Mouse (Mus musculus) heart, embryonic 12.5 days (tissue): ENCODE measurements at regions not wholly inside any gene's neighbourhood (a gene's known extent, or its start where the extent isn't known, plus 50 kb on each side); places are given as distances from the start of the nearest gene placed in this dataset.
A peak's percentile ranks its signal among the peaks of the same experiment; 100 is the strongest.

Experiments used
- ATAC-seq: fragments of 200-750 bp; cut with Nextera tagmentation; 2 replicates; pipeline ENCODE4 v1.8.0; 2017; ENCODE audit warnings: moderate TSS enrichment, moderate library complexity; ENCODE audit not compliant: insufficient number of reproducible peaks, low FRiP score
- H3K27ac ChIP-seq: fragments of 300-500 bp; sonication (generic); 2 replicates; pipeline ENCODE4 v1.5.1; 2016; ENCODE audit warnings: mild to moderate bottlenecking, moderate library complexity; ENCODE audit not compliant: poor library complexity, severe bottlenecking
- H3K27me3 ChIP-seq: fragments of 300-500 bp; sonication (generic); replicated peaks from 2 replicates; pipeline ENCODE4 v1.6.1; 2016; ENCODE audit warnings: mild to moderate bottlenecking, moderate library complexity
- H3K36me3 ChIP-seq: fragments of 300-500 bp; sonication (generic); 2 replicates; pipeline ENCODE4 v1.6.1; 2016; ENCODE audit warnings: mild to moderate bottlenecking, moderate library complexity
- H3K4me1 ChIP-seq: fragments of 300-500 bp; sonication (generic); replicated peaks from 2 replicates; pipeline ENCODE4 v1.6.1; 2016; ENCODE audit warnings: mild to moderate bottlenecking
- H3K4me2 ChIP-seq: fragments of 300-500 bp; sonication (generic); 2 replicates; pipeline ENCODE4 v1.6.1; 2016; ENCODE audit warnings: mild to moderate bottlenecking, moderate library complexity
- H3K4me3 ChIP-seq: fragments of 300-500 bp; sonication (generic); 2 replicates; pipeline ENCODE4 v1.5.1; 2016; ENCODE audit warnings: mild to moderate bottlenecking
- H3K9ac ChIP-seq: fragments of 300-500 bp; sonication (generic); 2 replicates; pipeline ENCODE4 v1.6.1; 2016; ENCODE audit warnings: mild to moderate bottlenecking, moderate library complexity
- H3K9me3 ChIP-seq: fragments of 300-500 bp; sonication (generic); replicated peaks from 2 replicates; pipeline ENCODE4 v1.6.1; 2016; ENCODE audit warnings: mild to moderate bottlenecking, moderate library complexity
- WGBS: fragments of 180-500 bp; shearing (Covaris S2); methylation state at CpG from one replicate; pipeline ENCODE4 v1.1.7; 2016; 5-methylcytosine and 5-hydroxymethylcytosine counted together

DNA sequence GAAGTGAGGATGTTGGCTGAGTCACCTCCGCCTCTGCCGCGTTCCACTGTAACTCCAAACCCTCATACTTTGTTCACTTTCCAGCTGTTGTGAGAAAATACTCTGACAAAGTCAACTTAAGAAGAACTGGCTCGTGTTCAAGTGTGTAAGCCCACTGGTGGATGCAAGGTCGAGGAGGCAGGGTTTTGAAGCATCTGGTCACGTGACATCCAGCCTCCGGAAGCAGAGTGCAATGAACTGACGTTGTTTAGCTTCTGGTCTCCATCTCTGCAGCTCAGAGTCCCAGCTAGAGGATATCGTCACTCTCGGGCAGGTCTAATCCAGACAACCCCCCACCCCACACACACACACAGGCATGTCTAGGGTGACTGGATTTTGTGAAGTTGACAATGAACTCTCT, 140.1 kb downstream of the Kcnk1 start:
- Histone ChIP-seq H3K9me3 (no peaks in the 10 kb centered on the region), H3K4me1 (peaks cover 8% of the 10 kb centered on the region), H3K9ac (no peak overlapping the region), H3K4me2 (no peak overlapping the region), H3K27ac (no peak overlapping the region), H3K4me3 (no peak overlapping the region), H3K36me3 (no peaks in the 10 kb centered on the region), H3K27me3 (peaks cover 25% of the 10 kb centered on the region)
- no peak for ATAC-seq
- WGBS, result 66% methylated on average over 10 of the region's 10 CpGs

DNA sequence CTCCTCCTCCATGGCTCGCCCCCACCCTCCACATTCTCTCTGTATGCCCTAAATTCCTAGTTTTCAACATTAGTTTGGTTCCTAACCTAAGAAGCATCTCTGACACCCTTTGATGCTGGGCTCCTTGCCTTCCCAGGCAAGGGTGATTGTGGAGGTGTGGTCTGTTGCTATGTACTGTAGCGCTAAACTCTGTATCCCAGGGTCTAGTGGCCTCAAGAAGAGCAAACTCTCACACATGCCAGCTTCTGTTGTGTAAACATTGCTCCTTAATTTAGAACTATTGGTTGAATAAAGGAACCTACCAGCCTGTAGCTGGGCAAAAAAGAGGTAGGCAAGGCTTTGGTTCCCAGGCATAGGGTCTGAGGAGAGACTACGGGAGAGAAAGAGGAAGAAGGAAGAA, 140.6 kb downstream of the Kcnk1 start:
- Histone ChIP-seq H3K27me3 (peaks cover 29% of the 10 kb centered on the region), H3K4me2 (no peak overlapping the region), H3K4me1 (peaks cover 8% of the 10 kb centered on the region), H3K4me3 (no peak overlapping the region), H3K9ac (no peak overlapping the region), H3K9me3 (no peaks in the 10 kb centered on the region), H3K36me3 (no peaks in the 10 kb centered on the region), H3K27ac (no peak overlapping the region)
- WGBS, result 78% methylated on average over 3 of the region's 3 CpGs
- no peak for ATAC-seq

DNA sequence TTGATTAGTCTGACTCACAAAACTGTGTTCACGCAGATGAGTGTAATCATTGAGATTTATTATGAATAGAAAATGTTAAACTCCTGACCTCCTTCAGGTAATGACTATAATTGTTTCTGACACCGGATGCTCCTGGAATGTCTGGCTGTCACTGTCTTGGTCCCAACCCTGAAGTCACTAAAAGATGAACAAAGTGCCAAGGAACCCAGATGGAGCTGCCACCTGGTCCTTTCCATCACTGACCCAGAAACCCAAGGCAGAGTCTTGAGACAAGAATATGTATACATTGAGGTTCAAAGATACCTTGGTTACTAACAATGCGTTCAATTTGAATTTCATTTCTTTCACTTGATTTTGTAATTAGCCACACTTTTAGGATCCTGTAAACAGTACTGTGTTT, 142.0 kb downstream of the Kcnk1 start:
- H3K27ac ChIP-seq, result no peak overlapping the region
- ATAC-seq, result no peak
- peaks cover 8% of the 10 kb centered on the region for H3K4me1 ChIP-seq
- no peak overlapping the region for H3K4me2 ChIP-seq
- peaks cover 39% of the 10 kb centered on the region for H3K27me3 ChIP-seq
- H3K9ac ChIP-seq, result no peak overlapping the region
- H3K9me3 ChIP-seq, result no peaks in the 10 kb centered on the region
- H3K36me3 ChIP-seq, result no peaks in the 10 kb centered on the region
- no peak overlapping the region for H3K4me3 ChIP-seq
- WGBS, result 82% methylated on average over 3 of the region's 3 CpGs

- no peaks in the 10 kb centered on the region for H3K9me3 ChIP-seq
- ATAC-seq, result no peak
- no peaks in the 10 kb centered on the region for H3K36me3 ChIP-seq
- H3K4me3 ChIP-seq, result no peak overlapping the region
- H3K27me3 ChIP-seq, result peaks cover 39% of the 10 kb centered on the region
- H3K4me2 ChIP-seq, result no peak overlapping the region
- 62% methylated on average over 4 of the region's 4 CpGs for WGBS
- H3K27ac ChIP-seq, result no peak overlapping the region
- peaks cover 8% of the 10 kb centered on the region for H3K4me1 ChIP-seq
- H3K9ac ChIP-seq, result no peak overlapping the region
Observed at GRCm38 (mm10) chr8:126137452-126137851, 142.5 kb downstream of the Kcnk1 start.

GRCm38 (mm10) chr8:126138645-126139545, 143.9 kb downstream of the Kcnk1 start:
- H3K4me2 ChIP-seq, result peak overlapping the region; percentile 99
- H3K27ac ChIP-seq, result no peak overlapping the region
- H3K4me1 ChIP-seq, result peaks cover 8% of the 10 kb centered on the region
- H3K4me3 ChIP-seq, result peak overlapping the region; percentile 62
- no peaks in the 10 kb centered on the region for H3K9me3 ChIP-seq
- peaks cover 39% of the 10 kb centered on the region for H3K27me3 ChIP-seq
- ATAC-seq, result 0 out of 2 replicates have a peak, but pooled peaks have one; percentile 11
- WGBS, result under 1% methylated on average over 94 of the region's 95 CpGs
- H3K36me3 ChIP-seq, result no peaks in the 10 kb centered on the region
- peak overlapping the region; percentile 65 for H3K9ac ChIP-seq

DNA sequence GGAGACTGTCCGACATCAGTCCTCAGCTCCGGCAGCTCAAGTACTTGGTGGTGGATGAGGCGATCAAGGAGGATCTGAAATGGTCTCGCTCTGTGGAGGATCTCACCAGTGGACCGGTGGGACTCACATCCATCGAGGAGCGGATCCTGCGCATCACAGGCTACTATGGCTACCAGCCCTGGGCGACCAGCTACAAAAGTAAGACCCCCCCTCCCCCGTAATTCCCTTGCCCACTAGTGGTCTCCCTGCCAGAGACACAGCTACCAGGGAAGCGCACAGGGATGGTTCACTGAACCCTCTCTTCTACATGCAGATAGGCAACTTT, 144.5 kb downstream of the Kcnk1 start:
- Histone ChIP-seq H3K9me3 (no peaks in the 10 kb centered on the region), H3K4me3 (peak overlapping the region; percentile 62), H3K27ac (no peak overlapping the region), H3K9ac (peak overlapping the region; percentile 65; the same call in 1 of the 2 replicates), H3K27me3 (peaks cover 39% of the 10 kb centered on the region), H3K36me3 (no peaks in the 10 kb centered on the region), H3K4me1 (peaks cover 8% of the 10 kb centered on the region), H3K4me2 (peak overlapping the region; percentile 99)
- WGBS, result 20% methylated on average over 11 of the region's 11 CpGs
- peak; percentile 45; the same call in 1 of the 2 replicates for ATAC-seq

DNA sequence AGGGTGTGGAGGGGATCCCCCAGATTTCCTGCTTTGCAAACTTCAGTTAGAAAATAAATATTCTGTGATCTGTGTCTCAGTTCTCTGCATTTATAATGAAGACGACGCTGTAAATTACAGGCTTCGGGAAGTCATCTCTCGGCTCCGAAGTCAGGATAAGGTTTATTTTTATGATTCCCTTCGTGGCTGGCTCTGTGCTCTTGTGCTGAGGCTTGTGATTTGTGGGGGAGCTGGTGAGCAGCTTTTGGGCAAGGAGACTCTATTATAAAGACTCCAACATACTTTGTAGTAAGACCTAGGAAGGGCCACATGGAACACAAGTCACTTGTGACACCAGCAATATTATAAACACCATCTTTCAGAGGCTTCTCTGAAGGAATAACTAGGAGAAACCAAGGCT, 146.0 kb downstream of the Kcnk1 start:
- no peak overlapping the region for H3K27ac ChIP-seq
- 78% methylated on average over 6 of the region's 6 CpGs for WGBS
- no peaks in the 10 kb centered on the region for H3K9me3 ChIP-seq
- ATAC-seq, result no peak
- no peak overlapping the region for H3K4me2 ChIP-seq
- no peak overlapping the region for H3K4me3 ChIP-seq
- H3K9ac ChIP-seq, result no peak overlapping the region
- peaks cover 39% of the 10 kb centered on the region for H3K27me3 ChIP-seq
- H3K36me3 ChIP-seq, result no peaks in the 10 kb centered on the region
- H3K4me1 ChIP-seq, result peaks cover 8% of the 10 kb centered on the region

- no peak overlapping the region for H3K4me2 ChIP-seq
- no peak overlapping the region for H3K9ac ChIP-seq
- no peak overlapping the region for H3K4me3 ChIP-seq
- WGBS, result 78% methylated on average over 4 of the region's 4 CpGs
- no peaks in the 10 kb centered on the region; the same call in 1 of the 2 replicates for H3K27me3 ChIP-seq
- ATAC-seq, result no peak
- no peak overlapping the region for H3K27ac ChIP-seq
- H3K4me1 ChIP-seq, result peaks cover 7% of the 10 kb centered on the region
- H3K36me3 ChIP-seq, result no peaks in the 10 kb centered on the region
- H3K9me3 ChIP-seq, result no peaks in the 10 kb centered on the region; the same call in 1 of the 2 replicates
Observed at GRCm38 (mm10) chr8:126151527-126151926, 146.8 kb upstream of the Slc35f3 start.

- Histone ChIP-seq H3K4me3 (no peak overlapping the region), H3K9ac (no peak overlapping the region), H3K4me1 (peaks cover 7% of the 10 kb centered on the region), H3K27me3 (no peaks in the 10 kb centered on the region; the same call in 1 of the 2 replicates), H3K4me2 (no peak overlapping the region), H3K27ac (no peak overlapping the region), H3K9me3 (peaks cover 2% of the 10 kb centered on the region), H3K36me3 (no peaks in the 10 kb centered on the region)
- ATAC-seq, result no peak
- WGBS, result 72% methylated on average over 1 of the region's 1 CpGs
Observed at GRCm38 (mm10) chr8:126153955-126154354, 144.4 kb upstream of the Slc35f3 start.

- Histone ChIP-seq H3K27me3 (no peaks in the 10 kb centered on the region; the same call in 1 of the 2 replicates), H3K4me3 (no peak overlapping the region), H3K9ac (no peak overlapping the region), H3K27ac (no peak overlapping the region), H3K4me2 (no peak overlapping the region), H3K9me3 (peaks cover 6% of the 10 kb centered on the region; the same call in 1 of the 2 replicates), H3K4me1 (peaks cover 12% of the 10 kb centered on the region), H3K36me3 (no peaks in the 10 kb centered on the region)
- WGBS, result 65% methylated on average over 8 of the region's 8 CpGs
- ATAC-seq, result no peak
Observed at GRCm38 (mm10) chr8:126157452-126158185, 140.7 kb upstream of the Slc35f3 start.

DNA sequence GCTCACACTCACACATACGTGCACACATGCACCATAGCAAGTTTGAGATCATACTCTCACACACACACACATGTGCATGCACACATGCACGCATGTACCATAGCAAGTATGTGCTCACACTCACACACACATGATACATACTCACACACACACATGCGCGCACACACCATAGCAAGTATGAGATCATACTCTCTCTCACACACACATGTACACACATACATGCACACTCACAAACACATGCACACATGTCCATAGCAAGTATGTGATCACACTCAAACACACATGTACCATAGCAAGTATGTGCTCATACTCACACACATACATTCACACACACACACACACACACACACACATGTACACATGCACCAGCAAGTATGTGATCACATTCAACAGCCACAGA, 138.9 kb upstream of the Slc35f3 start:
- no peak for ATAC-seq
- Histone ChIP-seq H3K27ac (no peak overlapping the region), H3K4me1 (0 out of 2 replicates have a peak, but pooled peaks cover 5% of the 10 kb centered on the region), H3K27me3 (no peaks in the 10 kb centered on the region), H3K36me3 (no peaks in the 10 kb centered on the region), H3K9me3 (peaks cover 6% of the 10 kb centered on the region; the same call in 1 of the 2 replicates), H3K9ac (no peak overlapping the region), H3K4me3 (no peak overlapping the region), H3K4me2 (no peak overlapping the region)
- WGBS, result 94% methylated on average over 4 of the region's 4 CpGs
